Mouse (Mus musculus): ENCODE data around the gene Snrpn. TPM values are rescaled to one million over a fixed set of nuclear protein-coding genes. Genes with fewer than 3 reads are reported as not detected.

The Snrpn gene
- polyA plus RNA-seq, 1 experiment from 2014 or later = 36.5 TPM

- H3K4me3 ChIP-seq (ENCODE audit: low read depth, low read length) = no peak overlapping the region
- no peaks in the 10 kb centered on the region; the same call in 1 of the 2 replicates for H3K9me3 ChIP-seq (ENCODE audit: control insufficient read depth, low read length)
- H3K4me2 ChIP-seq = no peak overlapping the region
- no peak for DNase-seq (ENCODE audit: low spot score)
- no peak overlapping the region for H3K27ac ChIP-seq (ENCODE audit: low read depth, low read length)
- H3K36me3 ChIP-seq (ENCODE audit: control insufficient read depth, insufficient read depth, low read length) = no peaks in the 10 kb centered on the region
- ATAC-seq (replicated peaks; ENCODE audit: low FRiP score) = no peak
- WGBS = 76% methylated on average over 6 of the region's 6 CpGs
- H3K27me3 ChIP-seq (replicated peaks; ENCODE audit: control insufficient read depth, insufficient read depth, low read length) = no peaks in the 10 kb centered on the region
- H3K9ac ChIP-seq (ENCODE audit: low read depth, low read length) = no peak overlapping the region
- no peaks in the 10 kb centered on the region for H3K4me1 ChIP-seq (replicated peaks; ENCODE audit: control insufficient read depth, insufficient read depth, low read length)
These were observed 92.4 kb downstream of the Snrpn start for GRCm38 (mm10) chr7:60047481-60048201.

DNA sequence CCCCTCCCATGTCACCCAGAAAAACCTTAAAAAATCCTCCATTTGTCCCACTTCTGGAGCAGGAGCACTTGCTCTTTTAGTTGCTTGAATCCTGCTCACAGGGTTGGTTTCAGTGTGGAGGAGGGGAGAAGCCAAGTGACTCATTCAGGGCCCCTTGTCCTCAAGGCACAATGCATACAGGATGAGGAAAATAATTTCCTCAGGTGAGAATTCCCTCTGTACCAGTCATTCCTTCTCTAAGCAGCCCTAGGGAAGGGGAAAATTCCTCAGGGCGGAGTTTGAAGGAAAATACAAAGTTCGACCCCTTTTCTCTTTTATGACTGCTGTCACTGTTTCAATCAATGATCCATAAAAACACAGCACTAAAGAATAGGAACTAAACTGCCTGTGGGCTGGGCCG is 126.8 kb downstream of the Snrpn start:
- H3K27me3 ChIP-seq (replicated peaks; ENCODE audit: control insufficient read depth, insufficient read depth, low read length) = no peaks in the 10 kb centered on the region
- H3K27ac ChIP-seq (ENCODE audit: low read depth, low read length) = no peak overlapping the region
- H3K4me2 ChIP-seq = no peak overlapping the region
- no peak for DNase-seq (ENCODE audit: low spot score)
- no peaks in the 10 kb centered on the region for H3K4me1 ChIP-seq (replicated peaks; ENCODE audit: control insufficient read depth, insufficient read depth, low read length)
- H3K9ac ChIP-seq (ENCODE audit: low read depth, low read length) = no peak overlapping the region
- H3K36me3 ChIP-seq (ENCODE audit: control insufficient read depth, insufficient read depth, low read length) = no peaks in the 10 kb centered on the region
- WGBS = 74% methylated on average over 3 of the region's 3 CpGs
- no peak overlapping the region for H3K4me3 ChIP-seq (ENCODE audit: low read depth, low read length)
- no peak for ATAC-seq (replicated peaks; ENCODE audit: low FRiP score)
- no peaks in the 10 kb centered on the region for H3K9me3 ChIP-seq (ENCODE audit: control insufficient read depth, low read length)

GRCm38 (mm10) chr7:60007727-60008360 is 132.2 kb downstream of the Snrpn start:
- no peak overlapping the region for H3K4me3 ChIP-seq (ENCODE audit: low read depth, low read length)
- 42% methylated on average over 3 of the region's 3 CpGs for WGBS
- peaks cover 5% of the 10 kb centered on the region for H3K9me3 ChIP-seq (ENCODE audit: control insufficient read depth, low read length)
- DNase-seq (ENCODE audit: low spot score) = no peak
- ATAC-seq (replicated peaks; ENCODE audit: low FRiP score) = no peak
- H3K27me3 ChIP-seq (replicated peaks; ENCODE audit: control insufficient read depth, insufficient read depth, low read length) = no peaks in the 10 kb centered on the region
- H3K9ac ChIP-seq (ENCODE audit: low read depth, low read length) = no peak overlapping the region
- no peak overlapping the region for H3K27ac ChIP-seq (ENCODE audit: low read depth, low read length)
- H3K36me3 ChIP-seq (ENCODE audit: control insufficient read depth, insufficient read depth, low read length) = no peaks in the 10 kb centered on the region
- H3K4me2 ChIP-seq = no peak overlapping the region
- no peaks in the 10 kb centered on the region; the same call in 1 of the 2 replicates for H3K4me1 ChIP-seq (replicated peaks; ENCODE audit: control insufficient read depth, insufficient read depth, low read length)

DNA sequence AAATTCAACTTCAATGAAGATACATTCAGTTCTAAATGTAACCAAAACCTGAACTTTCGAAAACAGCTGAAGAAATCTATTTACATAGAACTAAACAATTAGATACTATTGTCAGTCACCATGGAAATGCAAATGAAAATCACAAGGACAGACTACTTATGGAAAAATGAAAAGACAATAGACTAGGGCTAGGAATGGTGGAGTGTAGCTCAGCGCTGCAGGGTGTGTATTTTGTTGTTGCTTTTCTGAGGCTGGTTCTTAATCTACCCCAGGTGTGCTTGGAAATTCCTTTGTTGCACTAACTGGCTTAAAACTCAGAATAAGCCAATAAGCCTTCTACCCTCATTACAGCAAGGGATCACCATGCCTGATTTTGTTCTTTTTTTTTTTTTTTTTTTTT is 133.8 kb downstream of the Snrpn start:
- H3K27me3 ChIP-seq (replicated peaks; ENCODE audit: control insufficient read depth, insufficient read depth, low read length) = no peaks in the 10 kb centered on the region
- H3K4me2 ChIP-seq = no peak overlapping the region
- ATAC-seq (replicated peaks; ENCODE audit: low FRiP score) (no peak), DNase-seq (ENCODE audit: low spot score) (no peak)
- H3K9me3 ChIP-seq (ENCODE audit: control insufficient read depth, low read length) = peaks cover 6% of the 10 kb centered on the region
- WGBS = 59% methylated on average over 2 of the region's 2 CpGs
- H3K9ac ChIP-seq (ENCODE audit: low read depth, low read length) = no peak overlapping the region
- no peaks in the 10 kb centered on the region; the same call in 1 of the 2 replicates for H3K4me1 ChIP-seq (replicated peaks; ENCODE audit: control insufficient read depth, insufficient read depth, low read length)
- no peaks in the 10 kb centered on the region for H3K36me3 ChIP-seq (ENCODE audit: control insufficient read depth, insufficient read depth, low read length)
- no peak overlapping the region for H3K4me3 ChIP-seq (ENCODE audit: low read depth, low read length)
- H3K27ac ChIP-seq (ENCODE audit: low read depth, low read length) = no peak overlapping the region

GRCm38 (mm10) chr7:60004606-60005330 is 135.3 kb downstream of the Snrpn start, which contains the start of the genes Snurf and Gm38393:
Gene Snurf (minus strand): TSS chr7:60005049.
Gene Gm38393 (minus strand): TSS chr7:60005064.
- WGBS = 49% methylated on average over 30 of the region's 30 CpGs
- Histone ChIP-seq H3K27me3 (replicated peaks; ENCODE audit: control insufficient read depth, insufficient read depth, low read length) (no peaks in the 10 kb centered on the region), H3K27ac (ENCODE audit: low read depth, low read length) (peak within 1 kb of the TSS; percentile 38), H3K9ac (ENCODE audit: low read depth, low read length) (peak within 1 kb of the TSS; percentile 71), H3K9me3 (ENCODE audit: control insufficient read depth, low read length) (peaks cover 6% of the 10 kb centered on the region), H3K4me1 (replicated peaks; ENCODE audit: control insufficient read depth, insufficient read depth, low read length) (no peaks in the 10 kb centered on the region; the same call in 1 of the 2 replicates), H3K36me3 (ENCODE audit: control insufficient read depth, insufficient read depth, low read length) (no peaks in the 10 kb centered on the region), H3K4me2 (peak within 1 kb of the TSS; percentile 66), H3K4me3 (ENCODE audit: low read depth, low read length) (peak within 1 kb of the TSS; percentile 63)
- ATAC-seq (replicated peaks; ENCODE audit: low FRiP score) (peak; percentile 59; the same call in 1 of the 2 replicates), DNase-seq (ENCODE audit: low spot score) (peak; percentile 41)

DNA sequence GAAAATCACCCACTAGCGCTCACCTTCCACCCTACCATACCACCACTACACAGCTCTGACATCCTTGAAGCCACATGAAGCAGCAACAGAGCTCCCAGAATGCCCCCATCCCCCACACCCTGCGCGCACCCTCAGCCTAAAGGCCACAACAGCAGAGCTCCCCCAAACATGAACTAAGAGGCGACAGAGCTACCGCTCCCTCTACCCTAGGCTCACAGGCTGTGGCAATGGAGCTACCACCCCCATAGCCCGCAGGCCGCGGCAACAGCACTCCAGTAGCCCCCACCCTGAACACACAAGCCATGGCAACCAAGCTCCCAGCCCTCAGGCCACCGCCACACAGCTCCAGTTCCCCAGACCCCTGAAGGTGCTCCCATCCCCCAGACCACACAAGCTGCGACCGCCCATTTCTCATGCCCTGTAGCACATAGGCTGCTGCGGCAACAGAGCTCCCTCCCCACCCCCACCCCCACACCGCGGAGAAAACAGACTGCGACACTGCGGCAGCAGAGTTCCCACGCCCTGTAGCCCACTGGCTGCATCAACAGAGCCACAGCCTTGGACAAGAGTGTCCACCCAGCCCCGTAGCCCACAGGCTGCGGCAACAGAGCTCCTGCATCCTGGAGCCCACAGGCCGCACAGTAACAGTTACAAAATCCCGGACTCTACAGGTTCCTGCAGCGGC is 136.0 kb downstream of the Snrpn start:
- H3K4me3 ChIP-seq (ENCODE audit: low read depth, low read length) = peak overlapping the region; percentile 63
- peak overlapping the region; percentile 66 for H3K4me2 ChIP-seq
- peak; percentile 85 for ATAC-seq (replicated peaks; ENCODE audit: low FRiP score)
- DNase-seq (ENCODE audit: low spot score) = peak; percentile 43
- no peaks in the 10 kb centered on the region for H3K27me3 ChIP-seq (replicated peaks; ENCODE audit: control insufficient read depth, insufficient read depth, low read length)
- H3K9me3 ChIP-seq (ENCODE audit: control insufficient read depth, low read length) = peaks cover 6% of the 10 kb centered on the region
- peak overlapping the region; percentile 71 for H3K9ac ChIP-seq (ENCODE audit: low read depth, low read length)
- H3K36me3 ChIP-seq (ENCODE audit: control insufficient read depth, insufficient read depth, low read length) = no peaks in the 10 kb centered on the region
- WGBS = 49% methylated on average over 22 of the region's 22 CpGs
- no peaks in the 10 kb centered on the region; the same call in 1 of the 2 replicates for H3K4me1 ChIP-seq (replicated peaks; ENCODE audit: control insufficient read depth, insufficient read depth, low read length)
- H3K27ac ChIP-seq (ENCODE audit: low read depth, low read length) = peak overlapping the region; percentile 38

GRCm38 (mm10) chr7:60003006-60003865 is 136.8 kb downstream of the Snrpn start:
- 53% methylated on average over 12 of the region's 12 CpGs for WGBS
- H3K9ac ChIP-seq (ENCODE audit: low read depth, low read length) = peak overlapping the region; percentile 71
- peak overlapping the region; percentile 38; the same call in 1 of the 2 replicates for H3K27ac ChIP-seq (ENCODE audit: low read depth, low read length)

More at GRCm38 (mm10) chr7:60003006-60003865, 136.8 kb downstream of the Snrpn start:
- peak; percentile 68 for ATAC-seq (replicated peaks; ENCODE audit: low FRiP score)
- H3K9me3 ChIP-seq (ENCODE audit: control insufficient read depth, low read length) = peaks cover 6% of the 10 kb centered on the region
- H3K4me1 ChIP-seq (replicated peaks; ENCODE audit: control insufficient read depth, insufficient read depth, low read length) = no peaks in the 10 kb centered on the region; the same call in 1 of the 2 replicates
- no peaks in the 10 kb centered on the region for H3K36me3 ChIP-seq (ENCODE audit: control insufficient read depth, insufficient read depth, low read length)
- peak overlapping the region; percentile 66 for H3K4me2 ChIP-seq
- H3K4me3 ChIP-seq (ENCODE audit: low read depth, low read length) = peak overlapping the region; percentile 63
- no peak for DNase-seq (ENCODE audit: low spot score)
- H3K27me3 ChIP-seq (replicated peaks; ENCODE audit: control insufficient read depth, insufficient read depth, low read length) = no peaks in the 10 kb centered on the region
